Mouse (Mus musculus) megakaryocyte, adult 5-6 weeks (primary cell): ENCODE data around the gene Gprin3. TPM values are rescaled to one million over a fixed set of nuclear protein-coding genes. Genes with fewer than 3 reads are reported as not detected.

ENCODE experiments used
- ATAC-seq: 2 replicates; pipeline ENCODE4 v1.8.0; 2016; ENCODE audit warnings: mild to moderate bottlenecking, inconsistent platforms; ENCODE audit not compliant: poor library complexity, severe bottlenecking
- total RNA-seq, 2 experiments: library from RNA; stranded (forward) in 1 of 2; stranded (reverse) in 1 of 2; fragments of 153-499, 151-499 nt in 1 of 2; fragments of 221-1000, 200-1000 nt in 1 of 2; gene quantifications; 2 replicates each; pipeline versions ENCODE4 v1.2.3 to v1.2.4; 2015 to 2017

Gprin3 gene
- 4.4 and 5.5 TPM in 2 replicates for total RNA-seq (2015)
- 3.3 and 4.2 TPM in 2 replicates for total RNA-seq (2017)

DNA sequence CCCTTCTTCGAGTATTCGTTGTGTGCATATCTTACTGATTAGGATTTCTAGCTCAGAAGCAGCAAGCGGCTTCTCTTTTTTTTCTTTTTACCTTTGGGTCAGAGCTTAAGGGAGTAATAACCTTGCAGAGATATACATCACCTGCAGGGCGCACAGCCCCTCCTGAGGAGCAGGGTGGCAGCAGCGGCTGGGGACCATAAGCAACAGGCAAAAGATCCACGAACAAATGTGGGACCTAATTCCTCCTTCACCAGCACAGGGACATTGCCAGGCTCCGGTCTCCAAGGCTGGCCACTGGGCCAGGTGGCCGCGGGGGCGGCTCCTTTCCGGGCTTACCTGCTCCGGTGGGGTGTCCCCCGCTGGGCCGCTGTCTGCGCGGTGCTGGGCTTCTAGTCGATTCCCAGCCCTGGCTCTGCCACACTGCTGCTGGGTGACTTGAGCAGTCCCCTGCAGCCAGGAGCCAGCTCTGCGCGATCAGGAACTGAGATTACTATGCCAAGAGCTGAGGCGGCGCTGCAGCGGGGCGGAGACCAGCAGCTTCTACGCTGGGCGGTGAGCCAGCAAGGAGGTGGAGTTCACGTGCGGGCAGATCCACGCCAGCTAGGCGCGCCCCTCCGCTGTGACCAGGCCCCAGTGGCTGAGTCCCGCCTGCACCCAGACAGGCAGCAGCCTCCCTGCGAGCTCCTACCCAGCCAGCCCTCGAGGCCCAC is at the start of gene Gprin3:
Gene Gprin3, minus strand, starts transcription at position 471 of the 710 bp plus-strand sequence.
- peak; percentile 89 for ATAC-seq

GRCm38 (mm10) chr6:59458861-59459260 is 32.8 kb upstream of the Gprin3 start:
- ATAC-seq = peak; percentile 100

- ATAC-seq = no peak
These were observed 30.0 kb upstream of the Gprin3 start for GRCm38 (mm10) chr6:59456116-59456515.

- ATAC-seq = no peak
These were observed 25.3 kb upstream of the Gprin3 start for GRCm38 (mm10) chr6:59451348-59451747.

- ATAC-seq = no peak
These were observed 19.0 kb upstream of the Gprin3 start for GRCm38 (mm10) chr6:59445101-59445503.

- ATAC-seq = no peak
These were observed 9.8 kb upstream of the Gprin3 start for GRCm38 (mm10) chr6:59435906-59436305.

DNA sequence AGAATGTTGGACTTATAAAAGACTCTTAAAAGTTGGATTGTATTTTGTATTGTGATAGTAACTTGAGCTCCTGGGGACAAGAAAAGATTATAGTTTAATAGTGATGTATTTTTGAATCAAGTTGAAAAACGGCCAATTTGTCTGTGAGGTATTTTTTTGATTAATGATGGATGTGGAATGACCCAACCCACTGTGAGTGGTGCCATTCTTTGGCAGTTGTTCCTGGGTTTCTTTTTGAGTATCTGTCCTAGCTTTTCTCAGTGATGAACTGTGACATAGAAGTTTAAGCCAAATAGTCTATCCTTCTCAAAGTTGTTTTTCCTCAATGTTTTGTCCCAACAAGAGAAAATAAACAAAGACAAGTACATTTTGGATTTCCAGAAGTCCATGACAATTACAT is 7.0 kb upstream of the Gprin3 start:
- ATAC-seq = no peak

DNA sequence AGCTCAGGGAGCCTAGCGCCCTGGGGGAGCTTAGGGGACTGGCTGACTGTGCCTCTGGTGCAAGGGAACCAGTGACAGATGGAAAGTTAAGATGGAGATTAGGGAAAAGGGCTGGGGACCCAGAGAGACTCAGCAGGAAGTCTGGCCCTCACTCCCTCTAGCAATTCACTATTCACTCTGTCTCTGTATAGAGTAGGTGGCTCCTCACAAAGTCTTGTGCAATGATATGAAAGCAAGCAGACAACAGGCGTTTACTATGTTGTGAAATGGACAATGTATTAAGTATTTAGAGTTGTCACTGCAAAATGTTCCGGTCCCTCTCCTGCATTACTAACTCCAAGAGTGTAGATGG is 416 bp upstream of the Gprin3 start:
- ATAC-seq = peak; percentile 59

- ATAC-seq = no peak
These were observed 988 bp downstream of the Gprin3 start for GRCm38 (mm10) chr6:59424871-59425740.

GRCm38 (mm10) chr6:59423836-59424235 is 2.3 kb downstream of the Gprin3 start:
- ATAC-seq = no peak

- ATAC-seq = no peak
These were observed 6.8 kb downstream of the Gprin3 start for GRCm38 (mm10) chr6:59419264-59419663.

DNA sequence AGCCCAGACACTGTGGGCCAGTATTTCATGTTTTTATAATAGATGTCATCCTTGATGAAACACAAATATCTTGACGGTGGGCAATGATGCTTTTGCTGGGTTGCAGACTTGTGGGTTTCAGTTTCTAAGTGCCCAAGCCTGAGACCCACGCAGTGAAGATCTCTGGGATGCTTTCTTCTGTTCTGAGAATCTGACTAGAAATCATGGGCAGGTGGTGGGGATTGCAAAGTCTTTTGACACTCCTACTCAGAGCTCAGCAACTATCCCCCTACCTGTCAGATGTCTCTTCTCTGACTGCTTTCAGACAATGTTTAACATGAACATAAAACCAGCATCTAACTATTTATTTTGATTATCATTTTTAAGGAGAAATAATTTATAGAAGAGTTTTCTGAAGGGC is 7.4 kb downstream of the Gprin3 start:
- ATAC-seq = no peak

DNA sequence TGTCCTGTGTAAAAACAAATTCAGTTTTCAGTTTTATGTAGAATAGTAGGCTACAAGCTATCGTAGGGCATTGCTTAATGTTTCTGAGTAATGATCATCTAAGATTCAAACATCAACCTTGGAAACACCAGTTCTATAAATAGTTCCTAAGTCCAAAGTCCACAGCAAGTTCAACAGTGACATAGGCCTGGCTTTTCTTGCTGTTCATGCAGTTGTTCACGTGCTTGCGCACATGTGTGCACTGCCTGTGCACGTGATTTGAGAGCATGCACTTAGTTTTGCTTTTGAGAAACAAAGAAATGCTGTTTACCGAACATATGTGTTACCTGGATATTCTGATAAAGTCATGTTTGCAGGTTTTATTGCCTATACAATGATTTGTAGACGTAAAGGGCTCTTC is 11.3 kb downstream of the Gprin3 start:
- no peak for ATAC-seq

DNA sequence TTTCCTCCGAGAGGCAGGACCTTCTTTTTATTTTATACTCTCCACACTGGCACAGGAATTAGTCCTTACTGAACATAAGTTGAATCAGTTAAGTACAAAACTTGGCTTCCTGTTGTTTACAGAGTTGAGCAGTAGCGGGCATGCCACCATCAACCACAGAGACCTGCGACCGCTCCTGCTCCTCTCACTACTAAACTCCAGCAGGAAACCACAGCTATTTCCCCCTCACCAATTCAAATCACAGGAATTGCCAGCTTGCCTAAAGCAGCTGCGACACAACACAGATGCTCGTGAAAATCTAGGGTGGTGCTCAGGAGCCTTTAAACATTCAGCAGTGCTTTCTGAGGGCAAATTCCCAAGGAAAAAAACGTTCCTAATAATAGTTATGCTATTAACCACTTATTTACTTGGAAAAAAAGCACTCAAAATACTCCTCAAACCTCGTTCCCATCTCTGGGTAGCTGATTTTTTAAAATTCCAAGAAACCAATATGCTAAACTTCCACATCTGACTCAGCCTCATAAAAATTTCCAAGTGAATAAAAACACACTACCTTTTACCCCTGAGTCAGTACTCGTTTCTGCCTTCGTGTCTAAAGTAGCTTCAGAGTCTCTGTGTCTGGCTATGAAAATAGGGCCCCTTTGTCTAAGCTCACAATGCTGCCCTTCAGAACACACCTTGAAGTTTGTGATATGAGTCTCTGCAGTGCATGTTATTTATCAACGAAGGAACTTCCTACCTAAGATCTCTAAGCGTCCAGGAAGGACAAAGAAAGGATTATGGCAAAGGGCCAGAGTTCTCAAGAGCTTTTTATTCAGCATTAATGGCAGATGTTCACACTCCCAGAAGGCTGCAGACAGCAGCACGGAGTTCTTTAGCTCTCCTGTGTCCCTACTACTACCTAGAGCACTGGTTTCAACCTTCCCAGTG is 13.4 kb downstream of the Gprin3 start:
- peak; percentile 81 for ATAC-seq

DNA sequence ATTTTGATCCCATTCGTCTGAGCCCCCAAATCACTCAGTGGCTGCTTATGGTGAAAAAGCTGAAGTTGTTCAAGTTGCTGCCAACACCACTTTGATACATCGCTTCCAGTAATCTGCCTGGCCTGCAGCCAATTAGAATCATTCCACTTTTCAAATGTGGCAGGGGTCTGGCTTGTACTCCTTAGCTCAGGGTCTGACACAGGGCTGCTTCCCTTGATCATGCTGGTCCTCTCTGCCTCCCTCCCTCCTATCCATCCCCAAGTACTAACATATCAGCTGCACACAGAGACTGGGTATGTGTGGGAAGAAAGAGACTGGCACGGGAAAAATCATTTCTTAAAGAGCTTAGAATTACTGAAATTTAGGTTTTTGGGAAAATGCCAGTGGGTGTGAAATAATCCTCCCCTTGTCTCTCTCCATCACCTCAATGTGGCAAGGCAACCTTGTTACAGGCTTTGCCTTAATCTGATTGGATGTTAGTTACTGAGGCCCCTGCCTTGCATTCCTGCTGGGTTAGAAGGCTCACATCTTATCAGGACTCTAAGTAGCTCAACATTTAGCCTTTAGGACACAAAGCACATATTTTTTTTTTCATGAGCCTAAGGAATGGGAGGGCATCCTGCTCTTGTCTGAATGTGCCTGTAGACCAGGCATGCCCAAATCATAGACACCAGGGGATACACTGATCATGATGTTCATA is 16.9 kb downstream of the Gprin3 start:
- ATAC-seq = no peak

GRCm38 (mm10) chr6:59407482-59407997 is 18.6 kb downstream of the Gprin3 start:
- ATAC-seq = no peak

DNA sequence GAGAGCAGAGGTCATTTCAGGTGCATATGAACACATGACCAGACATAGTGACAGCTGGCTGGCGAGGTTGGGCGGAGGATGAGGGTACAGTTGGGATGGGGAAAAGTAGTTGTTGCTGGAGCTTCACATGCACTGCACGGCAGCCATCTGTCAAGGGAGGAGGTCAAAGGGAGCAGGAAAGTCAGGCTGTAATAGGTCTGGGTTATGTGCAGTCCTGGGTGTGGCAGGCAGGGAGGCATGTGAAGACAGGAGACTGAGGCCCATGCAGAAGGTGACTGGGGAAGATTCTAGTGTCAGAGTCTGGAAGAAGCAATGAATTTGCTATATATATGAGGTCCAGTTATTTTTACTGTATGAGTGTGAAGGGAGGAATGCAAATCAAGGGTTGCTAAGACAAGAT is 35.9 kb downstream of the Gprin3 start:
- ATAC-seq = no peak

DNA sequence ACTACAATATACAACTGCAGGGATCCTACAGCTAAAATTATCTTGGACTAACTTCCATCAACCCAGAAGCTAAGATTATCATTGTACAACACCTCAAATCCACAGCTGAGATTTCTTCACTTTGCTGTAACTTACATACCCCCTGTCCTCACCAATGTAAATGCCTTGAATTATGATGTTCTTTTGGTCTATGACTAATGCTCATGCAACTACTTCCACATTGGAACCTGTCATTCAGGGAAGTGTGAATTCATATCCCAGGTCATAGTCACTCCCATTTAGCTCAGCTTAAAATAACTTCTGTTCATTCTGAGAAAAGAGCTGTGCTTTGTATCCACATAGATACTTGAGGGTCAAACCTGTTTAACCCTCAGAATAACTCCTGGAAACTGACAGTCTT is 60.8 kb downstream of the Gprin3 start:
- ATAC-seq = no peak

DNA sequence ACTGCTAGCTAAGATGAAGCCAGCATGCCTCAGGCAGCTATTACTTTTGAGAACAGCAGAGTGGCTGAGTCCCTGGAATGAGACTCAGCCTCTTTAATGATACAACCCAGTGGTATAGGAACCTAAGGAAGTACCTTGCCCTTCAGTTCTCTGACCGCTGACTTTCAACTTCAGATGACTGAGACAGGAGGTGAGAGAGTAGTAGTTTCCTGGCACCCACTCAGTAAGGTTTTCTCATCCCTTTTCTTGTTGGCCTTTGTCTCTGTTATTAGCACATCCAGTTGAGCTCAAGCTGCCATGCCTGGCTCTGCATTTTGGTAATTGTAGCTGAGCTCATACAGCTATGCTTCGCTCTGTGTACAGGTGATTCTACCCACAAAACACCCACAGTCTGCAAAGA is 62.8 kb downstream of the Gprin3 start:
- ATAC-seq = no peak

DNA sequence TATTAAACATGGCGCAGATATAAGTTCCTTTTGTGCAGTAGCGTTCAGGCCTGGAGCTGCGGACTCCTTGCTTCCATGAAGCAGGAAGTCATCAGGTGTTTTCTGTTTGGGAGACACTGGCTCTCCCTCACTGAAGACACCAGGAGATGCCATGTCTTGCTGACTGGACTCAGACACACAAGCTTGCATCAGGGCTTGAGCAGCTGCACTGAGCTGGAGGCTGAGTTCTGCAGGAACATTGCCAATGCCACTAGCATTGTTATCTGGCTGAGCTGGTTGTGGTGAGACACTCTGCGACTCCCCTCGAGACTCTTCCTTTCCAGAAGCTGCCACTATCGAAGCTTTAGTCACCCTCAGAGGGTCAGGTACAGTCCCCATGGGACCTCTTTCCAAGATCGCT is 71.2 kb downstream of the Gprin3 start:
- ATAC-seq = no peak
